Mouse (Mus musculus) embryonic facial prominence, embryonic 12.5 days (tissue): Measurements from ENCODE around the gene Pbx1. TPM values are rescaled to one million over a fixed set of nuclear protein-coding genes. Genes with fewer than 3 reads are reported as not detected.

Experiments used
- ATAC-seq: fragments of 200-750 bp; cut with Nextera tagmentation; 2 replicates; pipeline ENCODE4 v1.8.0; 2017; ENCODE audit not compliant: insufficient number of reproducible peaks, insufficient read depth, low FRiP score, low TSS enrichment
- H3K27ac ChIP-seq: fragments of 300-500 bp; sonication (generic); 2 replicates; pipeline ENCODE4 v1.5.1; 2016; ENCODE audit warnings: mild to moderate bottlenecking
- H3K27me3 ChIP-seq: fragments of 300-500 bp; sonication (generic); 2 replicates; pipeline ENCODE4 v1.6.1; 2016; ENCODE audit warnings: mild to moderate bottlenecking, moderate library complexity
- H3K36me3 ChIP-seq: fragments of 300-500 bp; sonication (generic); 2 replicates; pipeline ENCODE4 v1.6.1; 2016; ENCODE audit warnings: mild to moderate bottlenecking
- H3K4me1 ChIP-seq: fragments of 300-500 bp; sonication (generic); 2 replicates; pipeline ENCODE4 v1.6.1; 2016
- H3K4me2 ChIP-seq: fragments of 300-500 bp; sonication (generic); replicated peaks from 2 replicates; pipeline ENCODE4 v1.6.1; 2016; ENCODE audit warnings: mild to moderate bottlenecking, moderate library complexity
- H3K4me3 ChIP-seq: fragments of 300-500 bp; sonication (generic); 2 replicates; pipeline ENCODE4 v1.5.1; 2016; ENCODE audit warnings: mild to moderate bottlenecking
- H3K9ac ChIP-seq: fragments of 300-500 bp; sonication (generic); 2 replicates; pipeline ENCODE4 v1.6.1; 2016; ENCODE audit warnings: mild to moderate bottlenecking, moderate library complexity
- H3K9me3 ChIP-seq: fragments of 300-500 bp; sonication (generic); 2 replicates; pipeline ENCODE4 v1.6.1; 2016; ENCODE audit warnings: mild to moderate bottlenecking, moderate library complexity
- WGBS: fragments of 180-500 bp; shearing (Covaris S2); methylation state at CpG from one replicate; pipeline ENCODE4 v1.1.7; 2016; 5-methylcytosine and 5-hydroxymethylcytosine counted together
- polyA plus RNA-seq: library from polyadenylated mRNA; unstranded; fragments of >200 nt; fragmentation: Nextera tagmentation; extraction: Ambion mirVana; gene quantifications from 2 replicates; pipeline ENCODE4 v1.2.1, GENCODE M21; 2016

Pbx1 gene
- polyA plus RNA-seq, 1 experiment from 2014 or later = 66.3 TPM

DNA sequence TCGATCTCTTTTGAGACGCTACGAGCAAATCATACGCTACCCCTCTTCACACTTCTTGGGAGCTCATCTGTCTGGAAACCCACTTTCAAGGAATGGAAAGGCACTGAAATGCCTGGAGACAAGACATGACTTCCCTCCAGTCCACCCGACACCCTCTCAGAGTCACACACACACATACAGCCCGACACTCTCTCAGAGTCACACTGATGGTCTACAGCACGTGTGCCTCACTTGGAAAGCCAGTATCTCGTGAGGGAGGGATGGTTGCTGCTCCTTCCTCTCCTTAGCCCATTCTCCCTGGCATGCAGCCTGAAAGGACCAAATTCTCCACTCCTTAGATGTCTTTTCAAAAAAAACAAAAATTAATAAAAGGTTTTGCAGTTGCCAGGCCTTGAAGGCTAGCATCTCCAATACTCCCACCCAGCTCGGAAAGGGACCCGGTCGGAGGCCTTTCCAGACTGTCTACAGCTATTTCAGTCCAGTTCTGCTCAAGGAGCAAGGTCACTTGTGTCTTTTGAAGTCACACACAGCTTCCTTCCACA is 8.6 kb downstream of the Pbx1 start:
- 59% methylated on average over 11 of the region's 11 CpGs for WGBS
- peak overlapping the region; percentile 27 for H3K4me2 ChIP-seq
- H3K27ac ChIP-seq = no peak overlapping the region; the same call in 1 of the 2 replicates

DNA sequence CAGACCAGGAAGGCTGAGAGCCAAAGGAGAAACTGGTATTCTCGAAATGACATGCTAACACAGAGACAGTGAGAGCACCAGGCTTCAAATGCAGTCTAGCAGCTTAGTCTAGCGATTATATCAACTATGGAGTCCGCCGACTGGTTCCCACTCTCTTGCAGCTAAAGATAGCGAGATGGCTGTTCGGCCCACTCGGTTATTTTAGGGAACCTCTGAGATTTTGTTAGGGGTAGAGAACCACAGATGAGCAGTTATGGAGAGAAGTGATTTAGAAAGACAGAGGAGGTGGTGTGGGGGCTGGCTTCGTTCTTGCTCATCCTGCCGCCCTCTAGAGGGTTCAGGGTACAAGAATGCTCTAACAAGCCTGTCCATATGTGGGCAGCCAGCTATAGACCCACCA is 13.2 kb downstream of the Pbx1 start:
- no peak for ATAC-seq
- H3K4me3 ChIP-seq = no peak overlapping the region
- no peak overlapping the region for H3K27ac ChIP-seq
- H3K4me2 ChIP-seq = no peak overlapping the region
- peaks cover 33% of the 10 kb centered on the region for H3K36me3 ChIP-seq
- peaks cover 63% of the 10 kb centered on the region for H3K4me1 ChIP-seq
- 86% methylated on average over 9 of the region's 9 CpGs for WGBS
- H3K27me3 ChIP-seq = no peaks in the 10 kb centered on the region
- no peak overlapping the region for H3K9ac ChIP-seq
- no peaks in the 10 kb centered on the region for H3K9me3 ChIP-seq

More for the DNA sequence above, 8.6 kb downstream of the Pbx1 start:
- no peak overlapping the region for H3K9ac ChIP-seq
- peaks cover 24% of the 10 kb centered on the region for H3K36me3 ChIP-seq
- no peak for ATAC-seq
- H3K4me1 ChIP-seq = peaks cover 63% of the 10 kb centered on the region
- H3K4me3 ChIP-seq = no peak overlapping the region
- no peaks in the 10 kb centered on the region for H3K9me3 ChIP-seq
- H3K27me3 ChIP-seq = no peaks in the 10 kb centered on the region

DNA sequence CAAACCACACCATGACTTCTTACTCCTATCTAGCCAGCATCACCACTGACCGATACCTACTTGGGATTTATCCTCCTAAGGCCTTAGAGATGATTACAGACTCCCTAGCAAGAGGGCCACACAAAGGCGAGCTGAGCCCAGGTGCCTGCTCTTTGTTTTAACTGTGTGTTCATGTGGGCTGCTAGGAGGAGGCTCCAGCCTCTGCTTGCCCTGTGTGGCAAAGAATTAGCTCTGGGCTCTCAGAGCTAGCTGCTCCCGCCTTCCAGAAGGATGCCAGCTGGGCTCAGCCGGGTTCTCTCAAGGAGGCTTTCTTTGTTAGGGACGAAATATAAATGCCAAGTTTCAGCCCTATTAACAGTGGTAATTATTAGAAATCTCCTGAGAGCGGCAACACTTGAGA is 14.4 kb downstream of the Pbx1 start:
- ATAC-seq = no peak
- Histone ChIP-seq H3K9ac (0 out of 2 replicates have a peak overlapping the region, but pooled peaks have one; percentile 24), H3K4me3 (no peak overlapping the region), H3K4me2 (peak overlapping the region; percentile 22; the same call in 1 of the 2 replicates), H3K27me3 (no peaks in the 10 kb centered on the region), H3K4me1 (peaks cover 51% of the 10 kb centered on the region), H3K36me3 (peaks cover 45% of the 10 kb centered on the region), H3K9me3 (no peaks in the 10 kb centered on the region), H3K27ac (peak overlapping the region; percentile 70; the same call in 1 of the 2 replicates)
- WGBS = 38% methylated on average over 6 of the region's 6 CpGs

DNA sequence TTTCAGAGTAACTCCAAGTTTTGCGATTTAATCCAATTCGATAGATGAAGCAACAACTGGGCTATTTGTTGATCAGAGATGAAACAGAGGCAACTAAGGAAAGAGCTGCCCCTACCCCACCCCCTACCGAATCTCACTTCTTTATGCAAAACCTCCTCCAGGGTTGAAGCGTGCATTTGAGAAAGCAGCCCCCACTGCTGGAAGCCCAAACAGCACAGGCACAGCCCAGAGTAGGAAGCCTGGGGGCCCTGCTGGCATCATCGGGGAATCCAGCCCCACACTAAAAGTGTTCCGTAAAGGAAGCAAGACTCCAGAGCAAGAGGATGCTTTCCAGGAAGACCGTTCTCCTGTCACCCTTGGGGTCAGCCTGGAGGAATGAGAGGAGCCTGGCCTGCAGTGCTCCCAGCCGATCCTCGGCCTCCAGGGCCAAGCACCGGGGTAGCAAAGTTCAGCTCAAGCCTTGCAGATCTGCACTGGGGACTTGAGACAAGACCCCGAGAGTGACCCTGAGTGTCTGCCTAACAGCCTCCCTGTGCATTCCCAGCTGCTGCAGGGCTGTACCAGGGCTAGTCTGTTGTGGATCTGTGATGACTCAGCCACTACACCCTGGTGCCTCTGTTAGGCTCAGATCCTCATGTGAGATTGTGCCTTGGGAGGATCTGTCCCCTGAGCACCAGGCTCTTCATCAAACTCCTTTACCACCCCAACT is 15.2 kb downstream of the Pbx1 start:
- Histone ChIP-seq H3K27ac (peak overlapping the region; percentile 70), H3K4me3 (no peak overlapping the region; the same call in 1 of the 2 replicates), H3K9me3 (no peaks in the 10 kb centered on the region), H3K27me3 (no peaks in the 10 kb centered on the region), H3K9ac (peak overlapping the region; percentile 24; the same call in 1 of the 2 replicates), H3K4me2 (peak overlapping the region; percentile 22), H3K4me1 (peaks cover 48% of the 10 kb centered on the region), H3K36me3 (peaks cover 40% of the 10 kb centered on the region)
- WGBS = 8% methylated on average over 11 of the region's 11 CpGs
- ATAC-seq = peak; percentile 71; the same call in 1 of the 2 replicates

DNA sequence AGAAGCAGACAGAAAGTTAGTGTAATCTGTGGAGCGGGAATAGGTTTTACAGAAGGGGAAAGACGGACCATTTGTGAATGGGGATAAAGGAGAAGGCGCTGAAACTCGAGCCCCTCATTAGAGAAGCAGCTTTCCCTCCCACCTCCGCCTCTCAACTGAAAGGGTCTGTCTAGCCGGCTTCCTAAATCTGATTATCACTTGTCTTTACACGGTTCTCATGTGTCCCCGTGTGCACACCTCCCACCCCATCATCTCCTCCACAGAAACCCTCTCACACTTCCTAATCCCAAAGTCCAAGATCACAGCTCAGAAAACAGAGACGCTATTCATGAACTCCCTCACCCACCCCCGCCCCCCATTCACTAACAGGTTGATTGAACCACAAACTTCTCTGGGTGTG is 21.5 kb downstream of the Pbx1 start:
- H3K4me1 ChIP-seq = peaks cover 63% of the 10 kb centered on the region
- H3K9ac ChIP-seq = no peak overlapping the region
- no peaks in the 10 kb centered on the region for H3K9me3 ChIP-seq
- H3K27ac ChIP-seq = peak overlapping the region; percentile 57; the same call in 1 of the 2 replicates
- H3K36me3 ChIP-seq = peaks cover 30% of the 10 kb centered on the region
- H3K27me3 ChIP-seq = no peaks in the 10 kb centered on the region
- 0 out of 2 replicates have a peak overlapping the region, but pooled peaks have one; percentile 13 for H3K4me2 ChIP-seq
- no peak overlapping the region for H3K4me3 ChIP-seq
- ATAC-seq = peak; percentile 64; the same call in 1 of the 2 replicates
- WGBS = 6% methylated on average over 10 of the region's 10 CpGs

DNA sequence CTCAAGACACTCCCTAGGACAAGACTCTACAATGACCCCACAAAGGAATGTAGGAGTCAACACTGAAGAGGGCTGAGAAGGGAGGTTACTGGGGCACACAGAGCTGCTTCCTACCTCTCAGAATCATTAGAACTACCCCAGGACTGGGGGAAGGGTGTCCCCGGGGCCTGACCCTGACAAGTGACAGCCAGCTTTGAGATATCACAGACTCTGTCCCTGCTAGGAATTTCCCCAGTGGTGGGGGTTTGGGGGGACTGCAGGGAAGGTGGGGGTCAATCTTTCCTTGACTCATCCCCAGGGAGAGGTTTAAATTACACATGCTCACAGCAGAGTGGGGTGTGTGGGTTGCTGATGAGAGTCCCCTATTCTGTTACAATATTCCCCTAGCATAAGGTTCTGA is 22.0 kb downstream of the Pbx1 start:
- Histone ChIP-seq H3K9ac (no peak overlapping the region), H3K9me3 (no peaks in the 10 kb centered on the region), H3K4me1 (peaks cover 63% of the 10 kb centered on the region), H3K4me3 (no peak overlapping the region), H3K27me3 (no peaks in the 10 kb centered on the region), H3K36me3 (peaks cover 30% of the 10 kb centered on the region), H3K4me2 (no peak overlapping the region), H3K27ac (peak overlapping the region; percentile 67)
- ATAC-seq = peak; percentile 54; the same call in 1 of the 2 replicates
- 10% methylated on average over 1 of the region's 1 CpGs for WGBS

DNA sequence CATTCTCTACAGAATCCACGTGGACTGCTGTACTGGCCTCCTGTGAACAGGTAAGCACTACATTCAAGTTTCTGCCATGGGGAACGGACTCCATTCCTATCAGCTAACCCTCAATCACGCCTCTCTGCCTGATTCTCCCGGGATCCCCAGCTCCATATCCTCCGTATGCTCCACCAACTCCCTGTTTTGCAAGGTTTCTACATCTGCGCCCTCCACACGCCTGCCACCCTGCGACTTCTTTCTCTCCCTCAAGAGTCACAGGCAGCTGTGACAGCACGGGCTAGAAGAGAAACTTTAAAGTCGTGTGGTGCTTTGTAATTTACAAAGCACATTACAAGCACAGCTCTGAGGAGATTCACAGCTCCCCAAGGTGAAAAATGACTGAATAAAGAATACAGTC is 23.3 kb downstream of the Pbx1 start:
- no peak overlapping the region for H3K27ac ChIP-seq
- ATAC-seq = no peak
- no peak overlapping the region for H3K9ac ChIP-seq
- no peak overlapping the region for H3K4me3 ChIP-seq
- 77% methylated on average over 10 of the region's 10 CpGs for whole genome bisulfite sequencing
- H3K9me3 ChIP-seq = no peaks in the 10 kb centered on the region
- H3K4me1 ChIP-seq = peaks cover 65% of the 10 kb centered on the region
- H3K4me2 ChIP-seq = no peak overlapping the region
- H3K36me3 ChIP-seq = peaks cover 23% of the 10 kb centered on the region
- no peaks in the 10 kb centered on the region for H3K27me3 ChIP-seq

- H3K4me2 ChIP-seq = no peak overlapping the region
- WGBS = 74% methylated on average over 7 of the region's 7 CpGs
- H3K36me3 ChIP-seq = peaks cover 15% of the 10 kb centered on the region
- no peaks in the 10 kb centered on the region for H3K27me3 ChIP-seq
- no peak overlapping the region for H3K9ac ChIP-seq
- no peak overlapping the region for H3K27ac ChIP-seq
- H3K4me3 ChIP-seq = no peak overlapping the region
- H3K4me1 ChIP-seq = peaks cover 73% of the 10 kb centered on the region
- ATAC-seq = no peak
- H3K9me3 ChIP-seq = no peaks in the 10 kb centered on the region
Observed at GRCm38 (mm10) chr1:168407958-168408357, 24.1 kb downstream of the Pbx1 start.

- no peaks in the 10 kb centered on the region for H3K9me3 ChIP-seq
Observed at GRCm38 (mm10) chr1:168406291-168406675, 25.8 kb downstream of the Pbx1 start.

GRCm38 (mm10) chr1:168405645-168406290 is 26.3 kb downstream of the Pbx1 start:
- Histone ChIP-seq H3K27ac (peak overlapping the region; percentile 90), H3K4me3 (0 out of 2 replicates have a peak overlapping the region, but pooled peaks have one; percentile 2), H3K9me3 (no peaks in the 10 kb centered on the region), H3K27me3 (no peaks in the 10 kb centered on the region), H3K9ac (no peak overlapping the region; the same call in 1 of the 2 replicates), H3K36me3 (peaks cover 21% of the 10 kb centered on the region; the same call in 1 of the 2 replicates), H3K4me2 (peak overlapping the region; percentile 21; the same call in 1 of the 2 replicates), H3K4me1 (peaks cover 77% of the 10 kb centered on the region)
- WGBS = 13% methylated on average over 12 of the region's 12 CpGs
- no peak for ATAC-seq

More at GRCm38 (mm10) chr1:168406291-168406675, 25.8 kb downstream of the Pbx1 start:
- no peak overlapping the region for H3K4me3 ChIP-seq
- 18% methylated on average over 8 of the region's 8 CpGs for WGBS
- H3K27ac ChIP-seq = peak overlapping the region; percentile 90
- no peaks in the 10 kb centered on the region for H3K27me3 ChIP-seq
- peaks cover 16% of the 10 kb centered on the region; the same call in 1 of the 2 replicates for H3K36me3 ChIP-seq
- no peak overlapping the region for H3K9ac ChIP-seq
- ATAC-seq = no peak
- peaks cover 79% of the 10 kb centered on the region for H3K4me1 ChIP-seq
- H3K4me2 ChIP-seq = no peak overlapping the region

- peaks cover 58% of the 10 kb centered on the region for H3K4me1 ChIP-seq
- H3K4me2 ChIP-seq = no peak overlapping the region
- 0 out of 2 replicates have a peak overlapping the region, but pooled peaks have one; percentile 46 for H3K27ac ChIP-seq
- H3K9ac ChIP-seq = no peak overlapping the region
- no peaks in the 10 kb centered on the region for H3K27me3 ChIP-seq
- peaks cover 24% of the 10 kb centered on the region; the same call in 1 of the 2 replicates for H3K36me3 ChIP-seq
- WGBS = 49% methylated on average over 2 of the region's 2 CpGs
- no peak overlapping the region for H3K4me3 ChIP-seq
- H3K9me3 ChIP-seq = no peaks in the 10 kb centered on the region
- ATAC-seq = no peak
Observed at GRCm38 (mm10) chr1:168403529-168403928, 28.5 kb downstream of the Pbx1 start.
